Mouse (Mus musculus) CD4-positive, CD25-positive, alpha-beta regulatory T cell, adult 4 months (primary cell): ENCODE data around the gene Nxph1. TPM values are rescaled to one million over a fixed set of nuclear protein-coding genes. Genes with fewer than 3 reads are reported as not detected.

Experiments used
- ATAC-seq: one replicate; pipeline ENCODE4 v1.8.0; 2017
- polyA plus RNA-seq, 2 experiments: library from polyadenylated mRNA; unstranded; fragments of 100-300 nt; shearing (Covaris generic); gene quantifications; one replicate each; pipeline ENCODE4 v1.2.1; 2017

Gene Nxph1
- polyA plus RNA-seq, 2 experiments from 2014 or later = not detected

DNA sequence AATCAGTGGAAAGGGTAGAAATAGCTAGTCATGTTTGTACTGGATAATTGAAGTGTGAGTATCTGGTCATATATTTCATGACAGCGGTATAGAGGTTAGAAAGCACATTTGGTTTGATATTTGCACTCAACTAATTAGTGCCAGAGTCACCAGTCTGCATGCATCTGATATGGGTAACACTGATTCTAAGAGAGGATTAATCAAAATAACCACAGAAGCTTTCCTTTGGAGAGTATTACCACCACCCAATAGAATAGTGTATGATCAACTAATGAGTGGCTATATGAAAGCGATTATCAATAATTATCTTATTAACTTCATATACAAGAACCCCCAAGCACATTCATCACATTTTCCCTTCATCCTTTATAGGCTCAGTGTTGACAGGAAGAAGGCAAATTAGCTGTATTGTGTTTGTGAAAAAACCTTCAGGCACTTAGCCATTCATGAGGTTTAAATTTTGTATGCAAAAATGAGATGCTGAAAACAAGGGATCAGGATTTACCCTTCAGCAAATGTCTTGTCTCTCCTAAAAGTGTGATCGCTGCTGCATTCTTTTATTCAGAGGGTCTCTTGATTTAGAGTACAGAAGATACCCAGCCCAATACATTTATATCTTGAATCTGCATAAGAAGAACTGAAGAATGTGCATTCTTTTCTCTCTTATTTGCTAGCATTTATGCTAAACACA, 185.5 kb downstream of the Nxph1 start:
- no peak for ATAC-seq

DNA sequence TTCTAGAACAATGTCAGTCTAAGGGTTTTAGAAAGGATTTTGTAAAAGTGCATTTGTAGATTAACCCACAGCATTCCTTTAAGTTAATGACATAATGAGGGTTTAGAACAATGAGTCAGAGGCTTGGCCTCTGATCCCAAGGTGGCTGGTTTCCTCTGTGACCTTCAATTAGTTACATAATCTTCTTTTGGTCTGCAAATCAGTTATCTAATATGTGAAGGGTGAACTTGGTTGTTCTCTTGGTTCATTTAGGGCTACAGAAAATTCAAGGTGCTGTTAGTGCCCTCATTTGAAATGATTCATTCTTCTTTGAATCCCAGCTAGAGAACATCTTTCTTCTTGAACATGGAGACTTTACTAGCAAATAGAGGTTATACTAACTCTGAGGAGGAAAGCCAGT, 199.7 kb downstream of the Nxph1 start:
- ATAC-seq = no peak

DNA sequence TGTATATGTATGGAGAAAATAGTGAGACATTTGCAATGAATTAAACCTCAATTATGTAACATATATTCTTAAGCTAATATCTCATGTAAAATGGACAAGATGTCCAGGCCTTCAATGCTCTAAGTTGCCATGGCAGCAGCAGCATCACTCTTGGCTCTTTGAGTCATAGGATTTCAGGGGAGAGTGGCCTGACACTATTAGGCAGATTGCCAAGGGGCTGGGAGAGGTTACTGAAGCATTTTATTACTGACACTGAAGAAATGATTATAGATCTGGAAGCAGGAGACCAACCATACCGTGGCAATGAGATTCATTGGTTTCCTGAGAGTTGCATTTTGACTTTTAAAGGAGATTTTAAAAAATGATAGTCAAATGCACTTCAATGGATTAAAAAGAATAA, 201.6 kb downstream of the Nxph1 start:
- no peak for ATAC-seq

DNA sequence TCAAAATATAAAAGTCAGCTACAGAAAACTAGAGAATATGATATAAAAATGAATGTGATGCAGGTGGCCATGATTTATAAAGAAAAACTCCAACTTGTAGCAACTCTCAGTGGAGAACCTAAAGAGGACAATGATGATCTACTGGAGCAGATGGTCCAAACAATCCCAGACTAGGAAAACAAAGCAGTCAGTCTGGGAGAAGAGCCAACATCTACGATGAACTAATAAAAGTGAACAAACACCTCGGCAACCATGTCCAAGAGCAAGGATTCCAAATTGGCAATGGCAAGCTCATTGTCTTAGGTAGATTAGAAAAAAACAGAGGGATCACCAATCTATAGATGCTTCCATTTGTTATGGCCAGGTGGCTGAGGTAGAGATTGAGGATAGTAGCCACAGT, 211.0 kb downstream of the Nxph1 start:
- no peak for ATAC-seq

DNA sequence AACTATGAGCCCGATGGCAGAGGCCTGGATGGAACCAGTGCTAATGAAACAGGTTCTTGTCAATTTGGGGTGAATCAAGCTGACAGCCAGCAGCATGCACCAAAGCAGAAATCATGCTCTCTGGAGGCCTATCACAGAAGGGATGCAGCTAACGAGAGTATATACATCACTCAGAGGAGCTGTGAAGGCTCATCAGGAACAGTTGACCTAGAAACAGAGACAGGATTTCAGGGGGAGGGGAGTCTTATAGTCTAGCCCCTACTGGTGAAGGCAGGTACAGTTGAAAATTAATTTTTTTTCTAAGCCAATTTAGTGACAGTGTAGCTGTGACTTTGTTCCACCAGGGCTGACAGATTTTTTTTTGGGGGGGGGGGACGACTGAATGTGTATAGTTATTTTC, 234.2 kb downstream of the Nxph1 start:
- no peak for ATAC-seq

DNA sequence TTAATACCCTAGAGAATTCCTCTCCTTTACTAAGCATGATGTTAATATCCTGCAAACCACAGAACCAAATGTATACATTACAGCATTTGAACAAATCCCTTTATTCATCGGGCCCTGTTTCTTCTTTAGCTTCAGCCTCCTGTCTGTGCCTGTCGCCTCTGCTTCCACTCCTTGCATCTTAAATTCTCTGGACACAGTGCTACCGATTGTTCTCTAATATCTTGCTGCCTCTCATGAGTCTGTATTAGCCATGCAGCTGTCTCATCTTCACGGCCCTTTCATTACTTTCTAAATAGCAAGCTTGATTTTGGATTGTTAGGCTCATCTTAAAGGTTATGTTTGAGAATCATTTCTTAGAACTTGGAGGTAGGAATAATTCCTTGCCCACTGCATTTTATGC, 262.5 kb downstream of the Nxph1 start:
- ATAC-seq = no peak

DNA sequence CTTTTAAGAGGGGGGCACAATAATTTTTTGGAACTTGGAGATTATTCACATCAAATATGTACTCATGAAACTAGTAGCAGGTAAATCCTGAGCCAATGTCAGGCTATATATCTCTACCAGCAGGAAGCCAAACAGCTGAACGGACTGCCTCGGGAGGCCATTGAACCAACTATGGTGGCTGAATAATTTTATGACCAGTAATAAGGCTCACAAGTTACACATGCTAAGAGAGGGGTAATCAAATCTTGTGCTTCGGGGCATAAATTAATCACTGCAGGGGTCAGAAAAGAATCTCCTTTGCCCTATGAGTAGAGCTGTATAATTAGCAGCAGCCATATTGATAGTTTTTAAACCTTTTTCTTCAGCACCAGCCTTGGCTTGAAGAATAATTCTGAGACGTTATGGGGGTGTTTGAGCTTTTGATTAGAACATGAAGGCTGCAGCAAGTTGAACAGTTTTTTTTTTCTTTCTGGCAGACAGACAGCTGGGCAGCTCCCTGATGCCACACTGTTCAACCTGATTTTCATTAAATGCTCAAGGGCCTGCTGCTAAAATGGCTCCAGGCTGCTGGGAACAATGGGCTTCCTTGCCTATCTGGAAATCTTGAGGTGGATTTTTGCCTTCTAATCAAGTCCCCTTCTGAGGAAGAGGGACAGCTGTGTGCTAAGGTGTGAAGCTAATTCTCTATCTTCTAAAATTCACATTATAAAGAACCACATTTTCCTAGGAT, 272.7 kb downstream of the Nxph1 start:
- ATAC-seq = no peak

DNA sequence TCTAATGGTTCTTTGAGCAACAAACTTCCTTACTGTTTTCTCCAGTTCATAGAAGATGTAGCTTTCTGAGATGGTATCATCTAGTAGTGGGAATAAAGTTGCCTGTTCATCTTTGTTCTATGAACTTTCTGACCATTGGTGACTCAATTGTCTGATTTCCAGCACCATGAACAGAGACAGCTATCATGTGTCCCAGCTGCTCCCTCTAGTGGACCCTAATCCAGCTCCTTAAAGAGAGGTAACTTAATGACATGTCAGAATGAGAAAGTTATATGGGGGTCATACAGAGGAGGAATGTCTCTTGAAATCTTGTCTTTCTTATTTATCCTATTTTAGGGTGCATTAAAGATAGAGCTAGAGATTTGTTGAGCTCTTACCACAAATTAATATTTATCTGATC, 286.6 kb downstream of the Nxph1 start:
- ATAC-seq = no peak

DNA sequence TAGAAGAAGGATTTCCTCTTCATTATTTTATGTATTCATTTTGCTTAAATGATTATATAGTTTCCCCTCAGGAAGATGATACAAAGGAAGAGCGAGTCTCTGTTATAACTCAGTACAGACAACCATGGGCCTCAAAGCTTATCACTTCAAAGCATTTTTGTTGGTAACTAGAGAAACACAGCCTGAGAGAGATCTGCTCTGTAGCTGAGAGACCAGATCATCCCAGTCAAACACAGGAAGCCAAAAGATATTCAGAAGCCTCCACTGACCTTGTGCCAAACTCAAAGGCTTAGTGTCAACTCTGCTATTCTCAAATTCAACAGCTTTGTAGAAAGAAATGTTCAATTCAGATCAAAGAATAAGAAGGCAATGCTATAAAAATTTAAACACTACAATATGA, 319.8 kb downstream of the Nxph1 start:
- ATAC-seq = no peak

Other genes starting within 250 kb of the Nxph1 start
- gene Ica1, start 169.9 kb upstream of the Nxph1 start, polyA plus RNA-seq = 1 to 10 TPM; 6.2 to 6.4 TPM